Mouse (Mus musculus) heart, embryonic 10.5 days (tissue): ENCODE results near the gene Ppard. TPM values are rescaled to one million over a fixed set of nuclear protein-coding genes. Genes with fewer than 3 reads are reported as not detected.

Experiments used
- DNase-seq: peaks from one replicate; pipeline ENCODE4 v3.0.0-alpha.2; 2017; ENCODE audit warnings: low spot score
- H3K27ac ChIP-seq: fragments of 300-500 bp; sonication (generic); 2 replicates; pipeline ENCODE4 v1.5.1; 2016; ENCODE audit warnings: mild to moderate bottlenecking
- H3K27me3 ChIP-seq: fragments of 300-500 bp; sonication (generic); 2 replicates; pipeline ENCODE4 v1.6.1; 2016; ENCODE audit warnings: mild to moderate bottlenecking; ENCODE audit not compliant: poor library complexity, insufficient read depth, severe bottlenecking
- H3K36me3 ChIP-seq: fragments of 300-500 bp; sonication (generic); 2 replicates; pipeline ENCODE4 v1.6.1; 2016; ENCODE audit warnings: mild to moderate bottlenecking, moderate library complexity
- H3K4me1 ChIP-seq: fragments of 300-500 bp; sonication (generic); 2 replicates; pipeline ENCODE4 v1.6.1; 2016; ENCODE audit warnings: mild to moderate bottlenecking
- H3K4me3 ChIP-seq: fragments of 300-500 bp; sonication (generic); 2 replicates; pipeline ENCODE4 v1.5.1; 2016; ENCODE audit warnings: mild to moderate bottlenecking, moderate library complexity
- H3K9me3 ChIP-seq: fragments of 300-500 bp; sonication (generic); 2 replicates; pipeline ENCODE4 v1.6.1; 2016; ENCODE audit warnings: mild to moderate bottlenecking, moderate library complexity
- WGBS: fragments of 180-500 bp; shearing (Covaris S2); methylation state at CpG from one replicate; pipeline ENCODE4 v1.1.7; 2016; 5-methylcytosine and 5-hydroxymethylcytosine counted together
- polyA plus RNA-seq: library from polyadenylated mRNA; unstranded; fragments of >200 nt; fragmentation: Nextera tagmentation; extraction: Ambion mirVana; gene quantifications from 2 replicates; pipeline ENCODE4 v1.2.1, GENCODE M21; 2016

The Ppard gene
- polyA plus RNA-seq, 1 experiment from 2014 or later: 1.2 TPM

- peaks cover 32% of the 10 kb centered on the region for H3K27me3 ChIP-seq
- peak overlapping the region; percentile 75 for H3K27ac ChIP-seq
Observed at GRCm38 (mm10) chr17:28348211-28348610, 115.7 kb downstream of the Ppard start.

GRCm38 (mm10) chr17:28349264-28349880, 116.9 kb downstream of the Ppard start:
- Histone ChIP-seq H3K9me3 (no peaks in the 10 kb centered on the region), H3K27ac (peak overlapping the region; percentile 96), H3K4me3 (peak overlapping the region; percentile 91), H3K36me3 (peaks cover 3% of the 10 kb centered on the region; the same call in 1 of the 2 replicates), H3K4me1 (peaks cover 70% of the 10 kb centered on the region), H3K27me3 (peaks cover 35% of the 10 kb centered on the region)
- WGBS: 11% methylated on average over 13 of the region's 13 CpGs
- no peak for DNase-seq

More at GRCm38 (mm10) chr17:28348211-28348610, 115.7 kb downstream of the Ppard start:
- 44% methylated on average over 6 of the region's 6 CpGs for WGBS
- Histone ChIP-seq H3K36me3 (peaks cover 3% of the 10 kb centered on the region; the same call in 1 of the 2 replicates), H3K9me3 (no peaks in the 10 kb centered on the region), H3K4me1 (peaks cover 82% of the 10 kb centered on the region), H3K4me3 (peak overlapping the region; percentile 91)
- DNase-seq: no peak

GRCm38 (mm10) chr17:28349901-28350465, 117.5 kb downstream of the Ppard start:
- DNase-seq: no peak
- under 1% methylated on average over 54 of the region's 54 CpGs for WGBS
- H3K4me1 ChIP-seq: peaks cover 64% of the 10 kb centered on the region
- H3K27me3 ChIP-seq: peaks cover 33% of the 10 kb centered on the region
- H3K27ac ChIP-seq: peak overlapping the region; percentile 96
- H3K4me3 ChIP-seq: peak overlapping the region; percentile 91
- H3K36me3 ChIP-seq: peaks cover 3% of the 10 kb centered on the region; the same call in 1 of the 2 replicates
- no peaks in the 10 kb centered on the region for H3K9me3 ChIP-seq

- Histone ChIP-seq H3K4me1 (peaks cover 57% of the 10 kb centered on the region), H3K27ac (peak within 1 kb of the TSS; percentile 96), H3K4me3 (peak within 1 kb of the TSS; percentile 91), H3K36me3 (peaks cover 3% of the 10 kb centered on the region; the same call in 1 of the 2 replicates), H3K27me3 (peaks cover 33% of the 10 kb centered on the region), H3K9me3 (no peaks in the 10 kb centered on the region)
- WGBS: under 1% methylated on average over 68 of the region's 73 CpGs
- peak; percentile 95 for DNase-seq
Observed at GRCm38 (mm10) chr17:28350466-28351352, 118.2 kb downstream of the Ppard start, which contains the start of gene Tead3. Gene Tead3, minus strand, starts transcription at chr17:28350817.

Other genes with a start within 250 kb of the Ppard start
- 0.59 and 0.67 TPM in 2 replicates for gene Tcp11, start 152.1 kb upstream of the Ppard start, polyA plus RNA-seq
- 2.1 and 5.5 TPM in 2 replicates for gene Scube3, start 90.6 kb upstream of the Ppard start, polyA plus RNA-seq
- 28.1 and 34.2 TPM in 2 replicates for gene Zfp523, start 55.6 kb upstream of the Ppard start, polyA plus RNA-seq
- gene Def6, start 24.9 kb upstream of the Ppard start, polyA plus RNA-seq: 3.2 and 5.2 TPM in 2 replicates
- gene Fance, start 80.8 kb downstream of the Ppard start, polyA plus RNA-seq: 25.8 and 30.6 TPM in 2 replicates
- gene Rpl10a, start 95.8 kb downstream of the Ppard start, polyA plus RNA-seq: 345 and 365 TPM in 2 replicates
- gene Tead3, start 118.1 kb downstream of the Ppard start, polyA plus RNA-seq: 6.3 and 6.5 TPM in 2 replicates
- gene Tulp1, start 132.5 kb downstream of the Ppard start, polyA plus RNA-seq: 5.0 and 5.7 TPM in 2 replicates